Mouse (Mus musculus): ENCODE data around the gene Cacna1d.

DNA sequence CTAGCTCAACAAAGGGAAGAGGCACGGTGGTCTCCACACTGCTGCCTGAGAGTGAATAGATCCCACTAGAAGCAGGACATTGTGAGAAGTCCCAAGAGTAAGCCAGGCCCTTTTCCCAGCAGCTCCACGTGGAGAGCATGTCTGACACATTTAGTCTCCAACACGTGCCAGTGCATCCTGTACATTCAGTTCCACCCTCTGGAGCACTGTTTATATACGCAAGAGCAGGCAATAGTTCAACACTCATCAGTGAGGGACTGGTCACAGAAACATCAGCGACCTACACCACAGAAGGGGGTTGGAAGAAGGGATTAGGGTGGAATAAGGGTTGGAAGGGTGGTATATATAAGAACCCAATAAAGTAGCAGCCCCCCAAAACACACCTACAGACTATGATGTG lies 371.2 kb downstream of the Cacna1d start:
- no peak for TF ChIP-seq CTCF (IDR thresholded peaks at IDR 0.05; ENCODE audit: low read depth)
- TF ChIP-seq EP300 (IDR thresholded peaks at IDR 0.05; ENCODE audit: low read depth) = no peak

Measured in heart, postnatal 0 days (tissue).